Mouse (Mus musculus) heart, embryonic 14.5 days (tissue): ENCODE results near the gene Olfr212. TPM values are rescaled to one million over a fixed set of nuclear protein-coding genes. Genes with fewer than 3 reads are reported as not detected.

ENCODE experiments used
- ATAC-seq: fragments of 200-750 bp; cut with Nextera tagmentation; 2 replicates; pipeline ENCODE4 v1.8.0; 2017; ENCODE audit warnings: low read depth, moderate TSS enrichment; ENCODE audit not compliant: insufficient number of reproducible peaks, insufficient read depth, low FRiP score
- H3K27ac ChIP-seq, 2 experiments: fragments of 200-500 bp in 1 of 2; fragments of 300-500 bp in 1 of 2; sonication (generic) in 1 of 2; replicated peaks in 1 of 2; 2 replicates each; pipeline ENCODE4 v1.5.1; 2012 to 2014; ENCODE audit warnings: low read depth in 2 of 2, low read length in 2 of 2, control low read depth in 1 of 2, mild to moderate bottlenecking in 1 of 2, mixed read lengths in 1 of 2; ENCODE audit not compliant: control insufficient read depth in 1 of 2, insufficient read depth in 1 of 2
- H3K27me3 ChIP-seq: fragments of 300-500 bp; sonication (generic); 2 replicates; pipeline ENCODE4 v1.6.1; 2014; ENCODE audit warnings: mild to moderate bottlenecking, low read length, control low read depth; ENCODE audit not compliant: control insufficient read depth, insufficient read depth
- H3K36me3 ChIP-seq: fragments of 300-500 bp; sonication (generic); 2 replicates; pipeline ENCODE4 v1.6.1; 2014; ENCODE audit warnings: mild to moderate bottlenecking, control low read depth, low read length, mixed read lengths; ENCODE audit not compliant: control insufficient read depth, insufficient read depth
- H3K4me1 ChIP-seq, 2 experiments: fragments of 200-500 bp in 1 of 2; fragments of 300-500 bp in 1 of 2; sonication (generic) in 1 of 2; 2 replicates each; pipeline ENCODE4 v1.6.1; 2012 to 2014; ENCODE audit warnings: low read length in 2 of 2, control low read depth in 1 of 2, mixed read lengths in 1 of 2; ENCODE audit not compliant: control insufficient read depth in 2 of 2, insufficient read depth in 2 of 2
- H3K4me2 ChIP-seq: fragments of 300-500 bp; sonication (generic); 2 replicates; pipeline ENCODE4 v1.6.1; 2014; ENCODE audit warnings: mild to moderate bottlenecking, low read length
- H3K4me3 ChIP-seq, 2 experiments: fragments of 200-500 bp in 1 of 2; fragments of 300-500 bp in 1 of 2; sonication (generic) in 1 of 2; 2 replicates each; pipeline ENCODE4 v1.5.1; 2012 to 2014; ENCODE audit warnings: low read length in 2 of 2, mild to moderate bottlenecking in 2 of 2, control low read depth in 1 of 2, low read depth in 1 of 2, moderate library complexity in 1 of 2; ENCODE audit not compliant: control insufficient read depth in 1 of 2, insufficient read depth in 1 of 2
- H3K9ac ChIP-seq: fragments of 300-500 bp; sonication (generic); 2 replicates; pipeline ENCODE4 v1.6.1; 2014; ENCODE audit warnings: mild to moderate bottlenecking, low read length
- H3K9me3 ChIP-seq: fragments of 300-500 bp; sonication (generic); 2 replicates; pipeline ENCODE4 v1.6.1; 2016; ENCODE audit warnings: low read length, control low read depth; ENCODE audit not compliant: control insufficient read depth
- WGBS: fragments of 180-500 bp; shearing (Covaris S2); extraction: QIAGEN DNeasy Blood & Tissue Kit; methylation state at CpG from one replicate; pipeline ENCODE4 v1.1.7; 2014; 5-methylcytosine and 5-hydroxymethylcytosine counted together
- polyA plus RNA-seq: library from polyadenylated mRNA; unstranded; fragments of >200 nt; fragmentation: Nextera tagmentation; extraction: Ambion mirVana; gene quantifications from 2 replicates; pipeline ENCODE4 v1.2.1, GENCODE M21; 2014

Gene Olfr212
- polyA plus RNA-seq, 1 experiment from 2014 or later = not detected

GRCm38 (mm10) chr6:116554952-116555351 lies 48.6 kb downstream of the Olfr212 start:
- ATAC-seq = no peak
- Histone ChIP-seq H3K27ac (no peak overlapping the region), H3K4me1 (no peaks in the 10 kb centered on the region), H3K4me2 (no peak overlapping the region), H3K9me3 (no peaks in the 10 kb centered on the region), H3K9ac (no peak overlapping the region), H3K36me3 (no peaks in the 10 kb centered on the region), H3K27me3 (no peaks in the 10 kb centered on the region), H3K4me3 (no peak overlapping the region)
- WGBS = 61% methylated on average over 3 of the region's 3 CpGs

Other genes with a start within 250 kb of the Olfr212 start
- 3.4 and 3.5 TPM in 2 replicates for gene Zfand4, start 242.3 kb upstream of the Olfr212 start, polyA plus RNA-seq
- gene March8, start 168.5 kb upstream of the Olfr212 start, polyA plus RNA-seq = 22.2 and 28.6 TPM in 2 replicates
- gene Alox5, start 45.3 kb upstream of the Olfr212 start, polyA plus RNA-seq = 2.3 and 2.4 TPM in 2 replicates
- not detected in 2 replicates for gene Olfr211, start 17.4 kb upstream of the Olfr212 start, polyA plus RNA-seq
- not detected in 2 replicates for gene Olfr213, start 31.9 kb downstream of the Olfr212 start, polyA plus RNA-seq
- 0.28 and 0.32 TPM in 2 replicates for gene Gm5580, start 44.6 kb downstream of the Olfr212 start, polyA plus RNA-seq
- not detected in 2 replicates for gene Olfr214, start 47.7 kb downstream of the Olfr212 start, polyA plus RNA-seq
- gene Olfr215, start 77.7 kb downstream of the Olfr212 start, polyA plus RNA-seq = not detected in 2 replicates
- gene Zfp422, start 122.5 kb downstream of the Olfr212 start, polyA plus RNA-seq = 83.6 and 86.5 TPM in 2 replicates
- 40.6 and 45.7 TPM in 2 replicates for gene Depp1, start 144.1 kb downstream of the Olfr212 start, polyA plus RNA-seq
- 8.0 and 9.4 TPM in 2 replicates for gene Rassf4, start 167.4 kb downstream of the Olfr212 start, polyA plus RNA-seq
- gene Tmem72, start 210.4 kb downstream of the Olfr212 start, polyA plus RNA-seq = 0.07 and 0.09 TPM in 2 replicates